In genomic region chr7:71873817-71874216, GRCm38 (mm10) we compare ENCODE assay signal across 14 mouse cellular contexts.
"Had no signal": no experiment of that assay in that cellular context is flagged by ENCODE, and none has a peak within 500 bp of the region (broad histone marks: within the 10 kb centered on the region; RNA-seq: fewer than 3 reads in every experiment).

No protein-coding gene starts in this region.

- DNase-seq: gastrocnemius, adult 2 months; gastrocnemius, postnatal 10 days; gastrocnemius, postnatal 25 days; heart, postnatal 10 days; heart, postnatal 36 days; kidney, adult 11 months; kidney, adult 8-10 months; kidney, postnatal 10 days; kidney, postnatal 25 days; kidney, postnatal 4 days; liver; liver, embryonic 13.5 days had no signal

- ATAC-seq: hindbrain, postnatal 0 days; intestine, embryonic 16.5 days had no signal
